Mouse (Mus musculus) limb, embryonic 14.5 days (tissue): ENCODE data around the gene Aamdc. TPM values are rescaled to one million over a fixed set of nuclear protein-coding genes. Genes with fewer than 3 reads are reported as not detected.

Experiments
- ATAC-seq: fragments of 200-750 bp; cut with Nextera tagmentation; 2 replicates; pipeline ENCODE4 v1.8.0; 2017; ENCODE audit warnings: low read depth, moderate number of reproducible peaks, moderate TSS enrichment; ENCODE audit not compliant: low FRiP score
- DNase-seq: peaks from one replicate; pipeline ENCODE4 v3.0.0-alpha.2; 2015; ENCODE audit warnings: low spot score
- H3K27ac ChIP-seq: fragments of 300-500 bp; sonication (generic); replicated peaks from 2 replicates; pipeline ENCODE4 v1.5.1; 2014; ENCODE audit warnings: low read depth, mild to moderate bottlenecking, low read length, moderate library complexity, mixed read lengths
- H3K27me3 ChIP-seq: fragments of 300-500 bp; sonication (generic); 2 replicates; pipeline ENCODE4 v1.6.1; 2014; ENCODE audit warnings: low read length, mixed read lengths; ENCODE audit not compliant: control insufficient read depth, insufficient read depth
- H3K36me3 ChIP-seq: fragments of 300-500 bp; sonication (generic); 2 replicates; pipeline ENCODE4 v1.6.1; 2014; ENCODE audit warnings: mild to moderate bottlenecking, low read length, moderate library complexity, mixed read lengths; ENCODE audit not compliant: control insufficient read depth, insufficient read depth
- H3K4me1 ChIP-seq: fragments of 300-500 bp; sonication (generic); 2 replicates; pipeline ENCODE4 v1.6.1; 2014; ENCODE audit warnings: antibody characterized with exemption, low read length, mixed read lengths; ENCODE audit not compliant: control insufficient read depth, insufficient read depth
- H3K4me2 ChIP-seq: fragments of 300-500 bp; sonication (generic); replicated peaks from 2 replicates; pipeline ENCODE4 v1.6.1; 2014; ENCODE audit warnings: low read depth, mild to moderate bottlenecking, low read length, moderate library complexity; ENCODE audit not compliant: severe bottlenecking
- H3K4me3 ChIP-seq: fragments of 300-500 bp; sonication (generic); replicated peaks from 2 replicates; pipeline ENCODE4 v1.5.1; 2014; ENCODE audit warnings: low read length
- H3K9ac ChIP-seq: fragments of 300-500 bp; sonication (generic); 2 replicates; pipeline ENCODE4 v1.6.1; 2014; ENCODE audit warnings: mild to moderate bottlenecking, low read depth, low read length, moderate library complexity; ENCODE audit not compliant: severe bottlenecking
- H3K9me3 ChIP-seq: fragments of 300-500 bp; sonication (generic); 2 replicates; pipeline ENCODE4 v1.6.1; 2016; ENCODE audit warnings: low read length; ENCODE audit not compliant: control insufficient read depth
- POLR2A ChIP-seq: fragments of 200-500 bp; IDR thresholded peaks from 2 replicates; pipeline ENCODE4 v1.8.0; 2012; ENCODE audit warnings: inconsistent platforms, mild to moderate bottlenecking, moderate library complexity, borderline replicate concordance; ENCODE audit not compliant: insufficient read depth, insufficient read length; ENCODE audit errors: extremely low read depth
- WGBS: fragments of 180-500 bp; shearing (Covaris S2); extraction: QIAGEN DNeasy Blood & Tissue Kit; methylation state at CpG from one replicate; pipeline ENCODE4 v1.1.7; 2014; 5-methylcytosine and 5-hydroxymethylcytosine counted together
- polyA plus RNA-seq, 2 experiments: library from polyadenylated mRNA; depleted of rRNA in 1 of 2; stranded (reverse) in 1 of 2; unstranded in 1 of 2; fragments of >200 nt; fragmentation: Nextera tagmentation in 1 of 2; extraction: Ambion mirVana in 1 of 2; gene quantifications; 2 replicates each; pipeline versions ENCODE4 v1.2.1 to v1.2.3; 2012 to 2014

The Aamdc gene
- polyA plus RNA-seq, 2 experiments: 57.3 to 81.0 TPM

GRCm38 (mm10) chr7:97579976-97580842, 912 bp upstream of the Aamdc start:
- TF ChIP-seq POLR2A: no peak
- no peaks in the 10 kb centered on the region for H3K27me3 ChIP-seq
- H3K4me3 ChIP-seq: peak overlapping the region; percentile 100
- H3K4me2 ChIP-seq: peak overlapping the region; percentile 74
- peak overlapping the region; percentile 99 for H3K9ac ChIP-seq
- ATAC-seq (no peak), DNase-seq (peak; percentile 29)
- H3K27ac ChIP-seq: peak overlapping the region; percentile 98
- H3K36me3 ChIP-seq: 0 out of 2 replicates have a peak, but pooled peaks cover 1% of the 10 kb centered on the region
- no peaks in the 10 kb centered on the region for H3K9me3 ChIP-seq
- 1% methylated on average over 31 of the region's 65 CpGs for WGBS
- H3K4me1 ChIP-seq: peaks cover 7% of the 10 kb centered on the region; the same call in 1 of the 2 replicates

- H3K4me1 ChIP-seq: peaks cover 7% of the 10 kb centered on the region; the same call in 1 of the 2 replicates
- DNase-seq: peak; percentile 54
- 29% methylated on average over 8 of the region's 8 CpGs for WGBS
- ATAC-seq: no peak
- H3K36me3 ChIP-seq: peaks cover 13% of the 10 kb centered on the region
- no peaks in the 10 kb centered on the region for H3K27me3 ChIP-seq
- H3K4me2 ChIP-seq: peak overlapping the region; percentile 76
- TF ChIP-seq POLR2A: no peak
- peak overlapping the region; percentile 99 for H3K9ac ChIP-seq
- no peaks in the 10 kb centered on the region for H3K9me3 ChIP-seq
- H3K4me3 ChIP-seq: peak overlapping the region; percentile 100
- peak overlapping the region; percentile 98 for H3K27ac ChIP-seq
Measured at GRCm38 (mm10) chr7:97578361-97579066, 783 bp downstream of the Aamdc start.

- Histone ChIP-seq H3K36me3 (peaks cover 23% of the 10 kb centered on the region), H3K4me3 (no peak overlapping the region), H3K27me3 (no peaks in the 10 kb centered on the region), H3K27ac (no peak overlapping the region), H3K9ac (no peak overlapping the region), H3K4me1 (no peaks in the 10 kb centered on the region), H3K9me3 (no peaks in the 10 kb centered on the region), H3K4me2 (no peak overlapping the region)
- TF ChIP-seq POLR2A: no peak
- ATAC-seq (no peak), DNase-seq (no peak)
- 92% methylated on average over 1 of the region's 1 CpGs for WGBS
Measured at GRCm38 (mm10) chr7:97570389-97570788, 8.9 kb downstream of the Aamdc start.

GRCm38 (mm10) chr7:97569372-97569771, 9.9 kb downstream of the Aamdc start:
- Histone ChIP-seq H3K9ac (no peak overlapping the region), H3K9me3 (no peaks in the 10 kb centered on the region), H3K36me3 (peaks cover 20% of the 10 kb centered on the region), H3K27me3 (no peaks in the 10 kb centered on the region), H3K27ac (no peak overlapping the region), H3K4me2 (no peak overlapping the region), H3K4me3 (no peak overlapping the region), H3K4me1 (no peaks in the 10 kb centered on the region)
- 77% methylated on average over 4 of the region's 4 CpGs for WGBS
- ATAC-seq (no peak), DNase-seq (no peak)
- TF ChIP-seq POLR2A: no peak

- Histone ChIP-seq H3K9me3 (no peaks in the 10 kb centered on the region), H3K27ac (no peak overlapping the region), H3K9ac (no peak overlapping the region), H3K36me3 (peaks cover 13% of the 10 kb centered on the region), H3K4me3 (no peak overlapping the region), H3K27me3 (no peaks in the 10 kb centered on the region), H3K4me2 (no peak overlapping the region), H3K4me1 (peaks cover 5% of the 10 kb centered on the region; the same call in 1 of the 2 replicates)
- 82% methylated on average over 2 of the region's 2 CpGs for WGBS
- TF ChIP-seq POLR2A: no peak
- no peak for DNase-seq
- ATAC-seq: no peak
Measured at GRCm38 (mm10) chr7:97563576-97563975, 15.7 kb downstream of the Aamdc start.
